Mouse (Mus musculus): Measurements from ENCODE around the gene Tgfbr3. TPM values are rescaled to one million over a fixed set of nuclear protein-coding genes. Genes with fewer than 3 reads are reported as not detected.

Tgfbr3 gene
- total RNA-seq, 2 experiments from 2014 or later, result 19.8 to 21.4 TPM

- Histone ChIP-seq H3K4me3 (no peak overlapping the region), H3K27ac (no peak overlapping the region)
- no peak for DNase-seq (ENCODE audit: low spot score in 2 of 2)
- TF ChIP-seq CTCF (conservative IDR thresholded peaks at IDR 0.05), result no peak
These were observed 79.4 kb downstream of the Tgfbr3 start for GRCm38 (mm10) chr5:107210040-107210439.

- Histone ChIP-seq H3K27ac (no peak overlapping the region), H3K4me3 (no peak overlapping the region)
- no peak for TF ChIP-seq CTCF (conservative IDR thresholded peaks at IDR 0.05)
- no peak for DNase-seq (ENCODE audit: low spot score in 2 of 2)
These were observed 81.5 kb downstream of the Tgfbr3 start for GRCm38 (mm10) chr5:107207911-107208310.

GRCm38 (mm10) chr5:107204306-107204705, 85.1 kb downstream of the Tgfbr3 start:
- TF ChIP-seq CTCF (conservative IDR thresholded peaks at IDR 0.05), result no peak
- no peak overlapping the region for H3K4me3 ChIP-seq
- H3K27ac ChIP-seq, result no peak overlapping the region
- no peak for DNase-seq (ENCODE audit: low spot score in 2 of 2)

DNA sequence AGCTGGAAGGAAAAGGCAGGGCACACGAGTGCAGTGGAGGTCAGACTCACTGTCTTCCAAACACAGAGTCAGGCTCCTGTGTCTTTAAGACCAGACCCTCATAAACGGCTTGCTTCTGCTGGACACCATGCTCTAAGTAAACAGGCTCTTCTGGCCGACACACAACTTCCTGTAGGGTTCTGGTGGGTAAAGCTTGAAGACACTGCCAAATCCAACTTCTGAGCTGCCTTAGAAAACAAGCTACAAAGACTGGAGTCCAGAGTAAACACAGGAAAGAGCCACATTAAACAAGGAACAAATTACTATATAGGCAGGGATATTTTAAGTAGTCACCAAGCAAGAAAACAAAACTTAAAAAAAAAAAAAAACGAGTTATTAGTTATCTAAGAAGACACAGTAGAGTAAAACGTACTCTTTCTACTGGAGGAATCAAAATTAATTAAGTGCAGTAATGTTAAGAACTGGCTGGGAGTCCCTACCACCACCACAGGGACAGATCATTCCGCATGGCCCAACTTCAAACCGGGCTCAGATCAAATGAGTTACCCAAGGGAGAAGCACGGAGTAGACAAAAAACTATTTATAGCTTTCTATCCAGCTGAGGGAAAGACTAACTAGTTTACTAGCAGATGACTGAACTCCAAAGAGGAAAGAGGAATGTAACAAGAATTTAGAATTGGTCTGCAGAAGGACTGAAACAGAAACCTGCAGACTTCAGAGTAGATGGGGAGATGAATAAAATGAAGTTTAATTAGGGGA, 86.4 kb downstream of the Tgfbr3 start:
- Histone ChIP-seq H3K4me3 (no peak overlapping the region), H3K27ac (peak overlapping the region; percentile 69)
- no peak for TF ChIP-seq CTCF (conservative IDR thresholded peaks at IDR 0.05)
- no peak for DNase-seq (ENCODE audit: low spot score in 2 of 2)

- no peak for TF ChIP-seq CTCF (conservative IDR thresholded peaks at IDR 0.05)
- no peak for DNase-seq (ENCODE audit: low spot score in 2 of 2)
- Histone ChIP-seq H3K4me3 (no peak overlapping the region), H3K27ac (peak overlapping the region; percentile 69)
These were observed 87.8 kb downstream of the Tgfbr3 start for GRCm38 (mm10) chr5:107201509-107202182.

DNA sequence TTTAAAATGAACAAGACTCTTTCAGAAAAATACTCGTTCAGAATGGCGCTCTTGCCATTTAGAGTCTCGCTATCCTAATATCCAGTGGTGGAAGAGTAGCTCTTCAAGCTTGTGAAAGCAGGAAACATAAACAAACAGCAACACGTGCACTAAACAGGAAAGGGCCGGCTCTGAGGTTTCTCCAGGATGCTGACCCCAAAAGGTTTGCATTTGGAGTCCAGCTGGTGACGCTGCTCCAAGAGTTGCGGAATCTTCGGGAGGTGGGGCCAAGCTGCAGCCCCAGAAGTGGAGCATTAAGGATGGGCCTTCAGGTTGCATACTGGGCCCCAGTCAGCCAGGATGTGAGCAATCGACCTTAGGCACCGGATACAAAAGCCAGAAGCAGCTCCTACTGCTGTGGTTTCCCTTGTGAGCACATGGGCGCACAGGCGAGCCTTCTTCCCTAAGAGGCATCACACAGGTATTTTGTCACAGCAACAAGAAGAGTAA, 88.5 kb downstream of the Tgfbr3 start:
- Histone ChIP-seq H3K4me3 (no peak overlapping the region), H3K27ac (peak overlapping the region; percentile 69)
- no peak for TF ChIP-seq CTCF (conservative IDR thresholded peaks at IDR 0.05)
- DNase-seq (ENCODE audit: low spot score in 2 of 2), result no peak

DNA sequence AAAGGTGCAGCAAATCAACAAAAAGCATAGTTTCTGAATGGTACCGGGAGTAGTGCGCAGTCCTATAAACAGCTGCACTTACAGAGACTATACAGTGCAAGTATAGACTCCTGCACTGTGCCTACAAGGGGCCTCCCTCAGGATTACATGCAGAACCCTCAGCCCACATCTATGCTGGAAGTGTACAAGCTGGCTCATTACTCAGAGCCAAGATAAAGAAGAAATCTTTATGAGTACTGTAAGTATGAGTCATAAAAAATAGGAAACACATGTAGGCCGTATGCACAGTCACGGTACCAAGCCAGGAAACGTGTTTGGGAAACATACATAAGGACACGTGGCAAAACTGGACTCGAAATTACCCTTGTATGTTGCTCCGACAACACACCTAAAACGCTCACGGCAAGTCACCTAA, 89.2 kb downstream of the Tgfbr3 start:
- no peak overlapping the region for H3K4me3 ChIP-seq
- H3K27ac ChIP-seq, result peak overlapping the region; percentile 69
- DNase-seq (ENCODE audit: low spot score in 2 of 2), result peak in 1 of 2 experiments; percentile 50
- no peak for TF ChIP-seq CTCF (conservative IDR thresholded peaks at IDR 0.05)

DNA sequence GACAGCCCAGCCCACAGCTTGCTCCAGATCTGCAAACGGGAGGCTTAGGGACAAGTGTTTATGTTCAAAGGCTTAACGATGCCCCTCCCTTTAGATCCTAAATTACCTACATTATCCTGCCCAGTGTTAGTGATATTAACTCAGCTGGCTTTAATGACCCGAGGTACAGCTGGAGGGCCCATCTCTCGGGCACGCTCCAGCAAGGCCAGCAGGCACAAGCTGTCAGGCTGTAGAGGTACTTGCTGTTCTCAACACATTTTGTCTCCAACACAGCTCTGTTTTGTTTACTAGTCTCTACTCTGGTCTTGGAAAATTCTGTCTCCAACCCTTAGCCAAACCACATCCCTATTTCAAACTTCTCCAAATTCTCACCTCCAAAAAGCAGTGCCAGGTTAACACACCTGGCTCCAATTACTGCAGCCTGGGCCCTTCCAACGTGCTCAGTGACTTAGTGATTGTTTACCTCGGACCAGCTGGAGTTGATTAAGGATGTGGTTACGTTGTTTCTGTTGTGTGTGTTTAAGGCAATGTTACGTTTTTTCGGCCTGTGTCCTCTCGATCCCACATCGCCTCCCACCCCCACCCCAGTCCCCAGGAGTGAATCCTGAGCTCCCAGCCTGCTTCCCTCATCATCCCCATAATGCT, 93.6 kb downstream of the Tgfbr3 start:
- no peak overlapping the region for H3K4me3 ChIP-seq
- no peak for DNase-seq (ENCODE audit: low spot score in 2 of 2)
- peak overlapping the region; percentile 48; the same call in 1 of the 2 replicates for H3K27ac ChIP-seq
- no peak for TF ChIP-seq CTCF (conservative IDR thresholded peaks at IDR 0.05)

GRCm38 (mm10) chr5:107193160-107193559, 96.3 kb downstream of the Tgfbr3 start:
- no peak for TF ChIP-seq CTCF (conservative IDR thresholded peaks at IDR 0.05)
- Histone ChIP-seq H3K27ac (no peak overlapping the region), H3K4me3 (no peak overlapping the region)
- DNase-seq (ENCODE audit: low spot score in 2 of 2), result no peak

DNA sequence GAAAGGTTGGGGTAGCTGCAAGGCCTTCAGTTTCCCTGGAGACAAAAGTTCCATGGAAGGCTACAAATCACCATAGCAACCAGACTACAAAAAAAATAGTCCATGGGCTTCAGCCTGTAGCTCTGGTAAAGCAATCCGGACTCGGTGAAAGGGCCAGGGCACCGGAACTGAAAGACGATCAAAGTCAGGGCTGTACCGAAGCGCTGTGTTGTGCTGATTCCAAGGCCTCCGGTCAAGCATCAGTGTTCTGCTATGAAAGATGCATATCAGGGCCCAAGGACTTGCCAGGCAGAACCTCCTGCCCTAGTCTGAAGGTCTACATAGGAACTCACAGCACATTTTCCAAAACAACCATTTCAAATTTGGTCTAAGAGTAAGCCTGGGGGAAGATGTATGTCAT, 97.1 kb downstream of the Tgfbr3 start:
- no peak overlapping the region for H3K4me3 ChIP-seq
- no peak for DNase-seq (ENCODE audit: low spot score in 2 of 2)
- no peak overlapping the region for H3K27ac ChIP-seq
- TF ChIP-seq CTCF (conservative IDR thresholded peaks at IDR 0.05), result no peak

DNA sequence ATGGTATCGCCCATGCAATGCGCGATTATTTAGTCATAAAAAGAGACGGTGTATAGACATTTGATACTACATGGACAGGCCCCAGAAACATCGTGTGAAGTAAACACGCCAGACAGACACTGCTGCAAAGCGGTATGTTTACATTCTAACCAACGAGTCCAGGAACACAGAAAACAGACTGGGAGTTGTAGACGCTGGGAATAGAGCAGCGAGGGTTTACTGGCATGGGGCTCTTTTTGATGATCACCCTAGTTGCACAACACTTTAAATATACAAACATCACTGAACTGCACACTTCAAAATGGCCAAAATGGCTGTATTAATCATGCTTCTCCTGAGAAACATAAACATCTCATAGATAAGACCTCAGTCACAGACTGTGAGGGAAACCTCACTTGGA, 100.9 kb downstream of the Tgfbr3 start:
- Histone ChIP-seq H3K27ac (no peak overlapping the region), H3K4me3 (no peak overlapping the region)
- no peak for TF ChIP-seq CTCF (conservative IDR thresholded peaks at IDR 0.05)
- DNase-seq (ENCODE audit: low spot score in 2 of 2), result no peak

DNA sequence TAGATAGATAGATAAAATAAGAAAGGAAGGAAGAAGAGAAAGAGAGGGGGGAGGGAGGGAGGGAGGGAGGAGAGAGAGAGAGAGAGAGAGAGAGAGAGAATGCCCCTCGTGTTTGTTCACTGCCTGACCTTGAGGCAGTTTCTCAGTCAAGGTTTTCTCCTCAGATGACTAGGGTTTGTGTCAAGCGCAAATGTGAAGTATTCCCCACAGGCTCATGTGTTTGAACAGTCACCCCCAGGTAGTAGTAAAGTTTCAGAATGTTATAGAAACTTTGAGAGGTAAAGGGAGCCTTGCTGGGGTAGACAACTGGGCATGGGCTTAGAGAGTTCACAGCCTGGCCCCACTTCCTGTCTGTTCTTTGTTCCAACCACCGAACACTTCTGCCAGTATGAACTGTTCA, 103.2 kb downstream of the Tgfbr3 start:
- no peak for TF ChIP-seq CTCF (conservative IDR thresholded peaks at IDR 0.05)
- no peak overlapping the region for H3K27ac ChIP-seq
- DNase-seq (ENCODE audit: low spot score in 2 of 2), result no peak
- H3K4me3 ChIP-seq, result no peak overlapping the region

DNA sequence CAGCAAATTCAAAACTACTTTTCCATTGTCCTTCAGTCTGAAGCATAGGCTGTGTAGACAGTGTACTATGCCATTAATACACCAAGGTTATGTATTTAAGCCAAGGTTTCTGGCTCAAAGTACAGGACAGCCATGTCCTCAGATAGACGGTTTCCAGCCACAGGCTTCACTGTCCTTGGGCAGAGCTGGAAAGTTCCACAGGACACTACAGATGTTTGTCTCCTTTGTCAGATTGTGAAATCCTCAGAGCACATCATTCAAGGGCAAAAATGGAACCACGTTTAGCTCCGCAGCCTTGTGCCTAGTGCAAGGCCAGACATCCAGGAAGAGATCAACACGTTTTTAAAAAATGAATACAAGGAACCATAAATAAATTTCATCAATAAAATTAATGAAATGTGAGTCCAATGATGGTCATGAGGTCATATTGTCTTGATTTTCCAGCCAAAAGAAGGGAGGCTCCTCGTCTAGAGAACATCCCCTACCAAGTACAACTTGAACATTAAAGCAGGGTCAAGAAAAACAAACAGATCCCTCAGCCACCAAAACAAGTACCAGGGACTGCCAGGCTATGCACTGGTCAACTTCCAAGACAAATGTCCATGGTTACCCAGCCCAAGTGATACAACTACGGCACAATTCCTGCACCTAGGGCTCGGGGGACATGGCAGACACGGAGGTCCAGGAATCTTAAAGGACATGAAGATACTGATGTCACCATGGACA, 105.1 kb downstream of the Tgfbr3 start:
- no peak for DNase-seq (ENCODE audit: low spot score in 2 of 2)
- TF ChIP-seq CTCF (conservative IDR thresholded peaks at IDR 0.05), result no peak
- Histone ChIP-seq H3K27ac (no peak overlapping the region), H3K4me3 (no peak overlapping the region)
